In genomic region chr5:92348794-92349413, GRCm38 (mm10) we compare ENCODE assay signal across 8 mouse cellular contexts. TPM values are rescaled to one million over a fixed set of nuclear protein-coding genes. Genes with fewer than 3 reads are reported as not detected.
DNase-seq lines count a peak whose midpoint lies in the region; ATAC-seq and TF ChIP-seq lines count a peak whose summit lies in the region.

TSS of gene Cxcl10 (minus strand) at chr5:92348889.

- no peak within 1 kb of the TSS for H3K9ac ChIP-seq in forebrain, embryonic 11.5 days (ENCODE audit: low read length)
- peak within 1 kb of the TSS; percentile 35; the same call in 1 of the 2 replicates for H3K9ac ChIP-seq in hindbrain, embryonic 13.5 days
- no peak within 1 kb of the TSS for H3K9ac ChIP-seq in limb, embryonic 14.5 days (ENCODE audit: low read depth, low read length, severe bottlenecking)
- no peak within 1 kb of the TSS for H3K9ac ChIP-seq in midbrain, embryonic 14.5 days (replicated peaks; ENCODE audit: low read length)
- no peak within 1 kb of the TSS for H3K9ac ChIP-seq in stomach, embryonic 15.5 days

- H3K27me3 ChIP-seq in forebrain, embryonic 11.5 days (ENCODE audit: control insufficient read depth, insufficient read depth, low read length), result no peaks in the 10 kb centered on the region
- H3K27me3 ChIP-seq in hindbrain, embryonic 13.5 days, result peaks cover 12% of the 10 kb centered on the region
- no peaks in the 10 kb centered on the region for H3K27me3 ChIP-seq in limb, embryonic 14.5 days (ENCODE audit: control insufficient read depth, insufficient read depth, low read length)
- H3K27me3 ChIP-seq in midbrain, embryonic 14.5 days (ENCODE audit: control insufficient read depth, insufficient read depth, low read length), result peaks cover 3% of the 10 kb centered on the region; the same call in 1 of the 2 replicates
- no peaks in the 10 kb centered on the region for H3K27me3 ChIP-seq in stomach, embryonic 15.5 days (replicated peaks)

- ATAC-seq in frontal cortex, adult (ENCODE audit: low TSS enrichment), result peak; percentile 98
- ATAC-seq in forebrain, embryonic 11.5 days (replicated peaks; ENCODE audit: low FRiP score), result 0 out of 2 replicates have a peak, but pooled peaks have one; percentile 33
- 0 out of 2 replicates have a peak, but pooled peaks have one; percentile 49 for ATAC-seq in hindbrain, embryonic 13.5 days (ENCODE audit: low FRiP score)
- 0 out of 2 replicates have a peak, but pooled peaks have one; percentile 50 for ATAC-seq in limb, embryonic 14.5 days (ENCODE audit: low FRiP score, low read depth)
- ATAC-seq in midbrain, embryonic 14.5 days (ENCODE audit: low FRiP score, low TSS enrichment), result no peak
- peak; percentile 81 for ATAC-seq in stomach, embryonic 15.5 days (ENCODE audit: insufficient read depth, low FRiP score, low read depth)

- no peak for DNase-seq in frontal cortex, postnatal 10 days (ENCODE audit: low spot score in 2 of 2)
- DNase-seq in adrenal gland, adult 2 months, result peak; percentile 83
- peak; percentile 55 for DNase-seq in forebrain, embryonic 11.5 days (ENCODE audit: low spot score)
- DNase-seq in limb, embryonic 14.5 days (ENCODE audit: low spot score), result peak; percentile 15
- peak; percentile 62 for DNase-seq in midbrain, embryonic 14.5 days

- H3K4me2 ChIP-seq in forebrain, embryonic 11.5 days (ENCODE audit: low read depth, low read length, severe bottlenecking), result peak within 1 kb of the TSS; percentile 20; the same call in 1 of the 2 replicates
- H3K4me2 ChIP-seq in hindbrain, embryonic 13.5 days, result peak within 1 kb of the TSS; percentile 45
- peak within 1 kb of the TSS; percentile 44 for H3K4me2 ChIP-seq in limb, embryonic 14.5 days (replicated peaks; ENCODE audit: low read depth, low read length, severe bottlenecking)
- peak within 1 kb of the TSS; percentile 48 for H3K4me2 ChIP-seq in midbrain, embryonic 14.5 days (ENCODE audit: low read length)
- peak within 1 kb of the TSS; percentile 46 for H3K4me2 ChIP-seq in stomach, embryonic 15.5 days

- WGBS in forebrain, embryonic 11.5 days, result 23% methylated on average over 14 of the region's 14 CpGs
- 21% methylated on average over 14 of the region's 14 CpGs for WGBS in hindbrain, embryonic 13.5 days
- 18% methylated on average over 14 of the region's 14 CpGs for WGBS in limb, embryonic 14.5 days
- WGBS in midbrain, embryonic 14.5 days, result 24% methylated on average over 14 of the region's 14 CpGs
- WGBS in stomach, embryonic 15.5 days, result 12% methylated on average over 14 of the region's 14 CpGs

- TF ChIP-seq POLR2A in limb, embryonic 14.5 days (IDR thresholded peaks at IDR 0.05; ENCODE audit: borderline replicate concordance, extremely low read depth, insufficient read depth, insufficient read length), result no peak

- H3K9me3 ChIP-seq in forebrain, embryonic 11.5 days (ENCODE audit: control insufficient read depth, low read length), result no peaks in the 10 kb centered on the region
- H3K9me3 ChIP-seq in hindbrain, embryonic 13.5 days, result no peaks in the 10 kb centered on the region
- no peaks in the 10 kb centered on the region for H3K9me3 ChIP-seq in limb, embryonic 14.5 days (ENCODE audit: control insufficient read depth, low read length)
- no peaks in the 10 kb centered on the region for H3K9me3 ChIP-seq in midbrain, embryonic 14.5 days (ENCODE audit: control insufficient read depth, low read length)
- no peaks in the 10 kb centered on the region for H3K9me3 ChIP-seq in stomach, embryonic 15.5 days

- no peaks in the 10 kb centered on the region for H3K36me3 ChIP-seq in forebrain, embryonic 11.5 days (ENCODE audit: control insufficient read depth, insufficient read depth, low read length)
- H3K36me3 ChIP-seq in hindbrain, embryonic 13.5 days, result no peaks in the 10 kb centered on the region
- H3K36me3 ChIP-seq in limb, embryonic 14.5 days (ENCODE audit: control insufficient read depth, insufficient read depth, low read length), result no peaks in the 10 kb centered on the region
- H3K36me3 ChIP-seq in midbrain, embryonic 14.5 days (ENCODE audit: control insufficient read depth, insufficient read depth, low read length), result no peaks in the 10 kb centered on the region
- H3K36me3 ChIP-seq in stomach, embryonic 15.5 days, result no peaks in the 10 kb centered on the region

- no peak within 1 kb of the TSS for H3K4me3 ChIP-seq in forebrain, embryonic 11.5 days (ENCODE audit: low read depth, low read length)
- H3K4me3 ChIP-seq in hindbrain, embryonic 13.5 days, result peak within 1 kb of the TSS; percentile 19
- peak within 1 kb of the TSS; percentile 24 for H3K4me3 ChIP-seq in limb, embryonic 14.5 days (replicated peaks; ENCODE audit: low read length)
- H3K4me3 ChIP-seq in midbrain, embryonic 14.5 days (replicated peaks; ENCODE audit: low read depth, low read length), result 0 out of 2 replicates have a peak within 1 kb of the TSS, but pooled peaks have one; percentile 19
- H3K4me3 ChIP-seq in stomach, embryonic 15.5 days (replicated peaks), result peak within 1 kb of the TSS; percentile 30

- peaks cover 2% of the 10 kb centered on the region; the same call in 1 of the 2 replicates for H3K4me1 ChIP-seq in forebrain, embryonic 11.5 days (replicated peaks; ENCODE audit: control insufficient read depth, insufficient read depth, low read length)
- H3K4me1 ChIP-seq in hindbrain, embryonic 13.5 days (replicated peaks), result peaks cover 5% of the 10 kb centered on the region
- no peaks in the 10 kb centered on the region; the same call in 1 of the 2 replicates for H3K4me1 ChIP-seq in limb, embryonic 14.5 days (ENCODE audit: control insufficient read depth, insufficient read depth, low read length)
- 0 out of 2 replicates have a peak, but pooled peaks cover 3% of the 10 kb centered on the region for H3K4me1 ChIP-seq in midbrain, embryonic 14.5 days (ENCODE audit: control insufficient read depth, insufficient read depth, low read length)
- 0 out of 2 replicates have a peak, but pooled peaks cover 2% of the 10 kb centered on the region for H3K4me1 ChIP-seq in stomach, embryonic 15.5 days

- no peak within 1 kb of the TSS for H3K27ac ChIP-seq in forebrain, embryonic 11.5 days (ENCODE audit: low read depth, low read length)
- no peak within 1 kb of the TSS for H3K27ac ChIP-seq in hindbrain, embryonic 13.5 days
- H3K27ac ChIP-seq in limb, embryonic 14.5 days (replicated peaks; ENCODE audit: low read depth, low read length), result no peak within 1 kb of the TSS
- H3K27ac ChIP-seq in midbrain, embryonic 14.5 days (replicated peaks; ENCODE audit: low read depth, low read length), result no peak within 1 kb of the TSS
- no peak within 1 kb of the TSS for H3K27ac ChIP-seq in stomach, embryonic 15.5 days

RNA-seq across cellular contexts. Expression of gene Cxcl10, which starts in this region (rescaled TPM):
- total RNA-seq in adrenal gland, adult 2 months (2021), result under 1 TPM; 0.43 to 0.73 TPM
- polyA plus RNA-seq in adrenal gland, adult 2 months (2012; rRNA removed), result 1.7 and 3.6 TPM in 2 replicates
- polyA plus RNA-seq in forebrain, embryonic 11.5 days (2014; fragmentation: Nextera tagmentation; extraction: Ambion mirVana), result 0.23 TPM in 1 of 2 replicates, not detected in the other
- polyA plus RNA-seq in hindbrain, embryonic 13.5 days (2015; fragmentation: Nextera tagmentation; extraction: Ambion mirVana), result 0.21 and 0.30 TPM in 2 replicates
- 1.0 and 1.4 TPM in 2 replicates for polyA plus RNA-seq in limb, embryonic 14.5 days (2012; rRNA removed)
- 0.51 and 0.98 TPM in 2 replicates for polyA plus RNA-seq in limb, embryonic 14.5 days (2014; fragmentation: Nextera tagmentation; extraction: Ambion mirVana)
- polyA plus RNA-seq in midbrain, embryonic 14.5 days (2014; fragmentation: Nextera tagmentation; extraction: Ambion mirVana), result 3.5 TPM in 1 of 2 replicates, not detected in the other
- 1.3 and 2.0 TPM in 2 replicates for polyA plus RNA-seq in stomach, embryonic 15.5 days (2015; fragmentation: Nextera tagmentation; extraction: Ambion mirVana)

Comparison
In these comparisons a context has a peak if more than half of its experiments do, and no peak if none do; other contexts are left out.
1. Peak in DNase-seq, ATAC-seq and H3K4me2 ChIP-seq in forebrain, embryonic 11.5 days; RNA of the gene not detected or under 1 TPM.
2. Peak in ATAC-seq, H3K4me3 ChIP-seq, H3K9ac ChIP-seq and H3K4me2 ChIP-seq in hindbrain, embryonic 13.5 days; RNA of the gene not detected or under 1 TPM.
3. DNase-seq: peak in adrenal gland, adult 2 months (single experiment), limb, embryonic 14.5 days (single experiment) and midbrain, embryonic 14.5 days (single experiment); none in frontal cortex, postnatal 10 days (0 of 2).
4. Peak in every context shown above with its lines, with median percentiles within 50 percentile points of each other: H3K4me2 ChIP-seq.